Mouse (Mus musculus) layer of hippocampus, adult 6 months (tissue): Measurements from ENCODE around the gene Sval2. TPM values are rescaled to one million over a fixed set of nuclear protein-coding genes. Genes with fewer than 3 reads are reported as not detected.

Experiments
- long read RNA-seq, 2 experiments: library from polyadenylated mRNA; unstranded; transcript quantifications; one replicate each; pipeline ENCODE4 v2.0.0; 2019 to 2020
- polyA plus RNA-seq: library from polyadenylated mRNA; unstranded; fragments of <200 nt; fragmentation: Nextera tagmentation; gene quantifications from 2 replicates; pipeline ENCODE4 v1.2.3, GENCODE M21; 2021

Gene Sval2
- polyA plus RNA-seq: not detected in 2 replicates
- long read RNA-seq, experiment 1: 0 reads
- long read RNA-seq, experiment 2: 0 reads

DNA sequence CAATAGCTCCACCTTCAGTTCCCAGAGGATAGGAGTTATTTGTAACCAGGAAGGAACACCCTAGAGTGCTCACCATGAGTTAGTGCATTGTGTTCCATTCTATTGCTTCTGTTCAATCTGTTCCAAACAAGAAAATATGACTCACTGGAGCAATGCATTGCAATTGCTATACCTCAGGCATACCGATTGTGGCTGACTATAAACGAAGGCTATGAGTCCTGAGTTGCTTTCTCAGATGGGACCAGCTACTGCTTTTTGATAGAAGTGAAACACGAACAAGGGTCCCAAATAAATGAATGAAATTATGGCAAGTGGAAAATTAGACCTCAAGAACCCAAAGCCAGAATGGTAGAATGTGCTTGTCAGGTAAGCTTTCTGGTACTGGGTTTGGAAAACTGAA is at the start of gene Sval2:
Gene Sval2, plus strand, starts transcription at position 301 of the 400 bp plus-strand sequence.

DNA sequence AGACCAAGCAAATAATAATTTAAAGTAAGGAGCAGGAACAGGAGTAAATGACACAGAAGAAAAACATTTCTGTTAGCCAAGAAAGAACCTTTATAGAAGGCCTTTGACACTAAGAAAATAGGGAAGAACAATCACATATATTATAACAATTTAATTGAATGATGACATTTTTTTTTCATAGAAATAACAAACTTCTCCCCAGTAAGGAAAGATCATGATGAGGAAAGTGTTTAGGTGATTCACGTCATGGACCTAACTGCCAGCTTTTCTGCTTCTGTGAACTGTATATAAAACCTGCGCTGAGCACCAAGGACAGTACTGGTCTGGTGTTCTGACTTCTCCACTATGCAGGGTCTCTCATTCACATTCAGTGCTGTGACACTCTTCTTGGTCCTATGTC is 5.6 kb upstream of the Sval2 start, which contains the start of gene Pip:
Gene Pip, plus strand, starts transcription at position 301 of the 400 bp plus-strand sequence.

Other genes with a start within 250 kb of the Sval2 start
- 36.2 and 39.3 TPM in 2 replicates for gene Ephb6, start 247.5 kb upstream of the Sval2 start, polyA plus RNA-seq
- 0.24 and 0.33 TPM in 2 replicates for gene Trpv6, start 216.6 kb upstream of the Sval2 start, polyA plus RNA-seq
- not detected in 2 replicates for gene Trpv5, start 172.2 kb upstream of the Sval2 start, polyA plus RNA-seq
- not detected in 2 replicates for gene Llcfc1, start 168.6 kb upstream of the Sval2 start, polyA plus RNA-seq
- gene Kel, start 148.7 kb upstream of the Sval2 start, polyA plus RNA-seq: not detected in 2 replicates
- not detected in 2 replicates for gene Olfr459, start 77.8 kb upstream of the Sval2 start, polyA plus RNA-seq
- not detected in 2 replicates for gene Pip, start 5.5 kb upstream of the Sval2 start, polyA plus RNA-seq
- 0.26 TPM in 1 of 2 replicates, not detected in the other for gene Sval1, start 98.6 kb downstream of the Sval2 start, polyA plus RNA-seq
- gene Sval3, start 115.2 kb downstream of the Sval2 start, polyA plus RNA-seq: not detected in 2 replicates
- gene Sva, start 185.4 kb downstream of the Sval2 start, polyA plus RNA-seq: not detected in 2 replicates